Mouse (Mus musculus) layer of hippocampus, postnatal 10 days (tissue): ENCODE measurements around the gene Kremen2. TPM values are rescaled to one million over a fixed set of nuclear protein-coding genes. Genes with fewer than 3 reads are reported as not detected.

ENCODE experiments used
- DNase-seq, 2 experiments: peaks; one replicate each; pipeline ENCODE4 v3.0.0; 2021; ENCODE audit warnings: low spot score in 2 of 2
- total RNA-seq, 2 experiments: library from RNA; stranded (reverse); gene quantifications; 2 replicates each; pipeline ENCODE4 v1.2.3; 2021

The Kremen2 gene
- total RNA-seq, 2 experiments from 2014 or later = 0.20 to 0.27 TPM

DNA sequence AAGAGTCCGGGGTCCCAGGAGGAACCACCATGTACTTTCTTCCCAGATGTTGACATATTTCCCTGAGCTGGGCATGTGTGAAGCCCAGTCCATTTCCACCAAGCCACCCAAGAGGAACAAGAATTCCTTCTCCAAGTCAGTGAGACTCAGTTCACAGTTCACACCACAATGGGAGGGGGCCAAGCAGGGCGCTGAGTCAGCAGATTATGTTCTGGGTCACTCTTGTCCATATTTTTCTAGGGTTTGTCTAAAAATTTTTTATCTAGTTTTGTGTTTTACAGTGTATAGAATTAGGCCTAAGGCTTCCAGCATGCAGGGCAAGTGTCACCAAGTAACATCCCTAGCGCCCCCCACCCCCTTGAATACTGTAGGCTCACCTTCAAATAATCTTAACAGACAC lies 15.5 kb upstream of the Kremen2 start:
- DNase-seq = no peak

DNA sequence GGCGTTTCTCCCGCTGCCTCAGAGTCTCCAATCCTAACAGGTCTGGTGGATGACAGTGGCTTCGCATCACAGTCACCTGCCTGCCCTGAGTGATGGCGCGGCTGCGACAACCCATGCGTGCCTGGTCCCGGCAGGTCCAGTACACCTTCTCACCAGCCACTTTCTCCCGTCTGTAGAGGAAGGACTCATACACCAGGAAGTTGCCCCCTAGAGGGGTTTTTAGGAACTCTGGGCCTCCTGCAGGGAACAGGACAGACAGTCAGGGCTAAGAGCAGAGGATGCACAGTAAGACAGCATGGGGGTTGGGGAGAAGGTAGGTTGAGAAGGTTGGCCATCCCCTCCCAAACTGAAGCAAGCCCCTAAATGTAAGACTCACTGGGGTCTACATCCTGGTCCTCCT lies 14.6 kb upstream of the Kremen2 start:
- DNase-seq = no peak

DNA sequence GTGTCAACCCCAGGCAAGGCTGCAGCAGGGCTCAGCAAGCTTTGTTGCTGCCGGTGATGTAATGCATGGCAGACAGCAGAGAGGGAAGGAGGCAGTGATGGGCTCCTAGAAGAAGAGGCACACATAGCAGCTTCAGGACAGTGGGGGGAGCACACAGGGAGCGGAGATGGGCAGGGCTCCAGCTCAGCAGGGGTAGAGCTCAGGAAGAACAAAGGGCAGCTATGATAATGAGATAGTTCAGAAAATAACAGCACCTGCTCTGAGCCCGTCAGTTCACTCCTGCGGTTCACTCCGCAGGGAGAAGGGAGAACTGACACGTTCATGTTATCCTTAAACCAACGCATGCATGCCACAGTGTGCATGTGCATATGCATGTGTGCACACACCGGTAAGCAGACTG lies 13.2 kb upstream of the Kremen2 start:
- DNase-seq = no peak

DNA sequence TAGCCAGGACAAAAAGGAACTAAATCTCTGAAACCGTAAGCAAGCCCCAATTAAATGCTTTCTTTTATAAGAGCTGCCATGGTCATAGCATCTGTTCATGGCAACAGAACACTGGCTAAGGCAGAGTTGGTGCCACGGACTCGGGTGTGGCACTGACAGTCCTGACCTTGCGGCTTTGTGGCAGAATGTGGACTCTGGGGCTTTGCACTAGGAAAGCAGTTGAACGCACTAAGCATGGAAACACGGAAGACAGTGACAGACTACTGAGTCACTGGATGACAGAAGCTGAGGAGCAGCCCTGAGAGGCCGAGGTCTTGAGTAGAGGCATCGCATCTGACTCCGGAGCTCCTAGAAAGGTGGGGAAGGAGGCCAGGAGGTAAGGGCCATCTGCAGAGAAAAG lies 11.9 kb upstream of the Kremen2 start:
- no peak for DNase-seq

DNA sequence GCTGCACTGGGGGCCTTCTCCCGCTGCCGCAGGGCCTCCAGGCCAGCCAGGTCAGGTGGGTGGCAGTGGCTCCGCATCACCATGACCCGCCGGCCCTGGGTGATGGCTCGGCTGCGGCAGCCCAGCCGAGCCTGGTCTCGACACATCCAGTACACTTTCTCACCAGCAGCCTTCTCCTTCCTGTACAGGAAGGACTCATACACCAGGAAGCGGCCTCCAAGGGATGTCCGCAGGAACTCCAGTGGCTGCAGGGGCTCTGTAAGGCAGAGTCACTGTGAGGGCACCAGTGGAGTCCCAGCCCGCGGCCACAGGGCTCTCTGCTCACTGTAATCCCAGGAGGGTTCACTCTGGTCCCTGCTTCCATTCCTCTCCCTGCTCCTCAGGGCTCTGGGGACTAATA lies 10.1 kb upstream of the Kremen2 start:
- no peak for DNase-seq

DNA sequence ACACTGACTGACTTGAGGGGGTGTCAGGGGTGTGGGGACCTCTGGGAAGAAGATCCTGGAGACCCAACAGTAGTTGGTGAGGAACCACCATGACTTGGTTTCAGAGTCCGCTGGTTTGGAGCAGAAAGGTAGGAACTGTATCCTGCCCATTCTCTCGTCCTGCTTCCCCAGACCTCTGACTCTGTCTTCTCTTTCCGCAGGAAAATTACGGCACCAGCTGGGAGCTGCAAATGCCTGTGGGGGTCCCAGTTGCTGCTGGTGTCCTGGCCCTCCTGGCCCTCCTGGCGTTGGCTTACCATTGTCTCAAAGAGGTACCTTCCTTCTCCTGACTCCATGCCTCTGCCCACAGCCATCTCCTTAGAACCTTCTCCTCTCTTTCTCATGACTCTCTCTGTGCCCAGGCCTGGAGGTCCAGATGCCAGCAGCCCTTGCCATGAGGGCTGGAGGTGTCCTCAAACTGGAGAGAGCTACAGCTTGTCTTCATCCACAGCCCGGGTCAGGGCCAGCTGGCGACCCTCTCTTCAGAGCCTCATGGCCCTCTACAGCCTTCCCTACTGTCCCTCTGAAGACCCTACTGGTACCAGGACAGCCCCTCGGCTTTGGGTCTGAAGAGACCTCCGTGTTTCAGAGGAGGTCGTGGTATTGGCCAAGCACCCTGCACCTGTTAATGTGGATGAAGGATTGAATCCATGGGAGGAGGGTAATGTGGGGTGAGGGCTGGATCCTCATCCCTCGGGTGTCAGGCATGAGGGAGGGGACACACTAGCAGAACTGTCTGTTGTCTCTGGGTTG lies 4.0 kb upstream of the Kremen2 start:
- no peak for DNase-seq

DNA sequence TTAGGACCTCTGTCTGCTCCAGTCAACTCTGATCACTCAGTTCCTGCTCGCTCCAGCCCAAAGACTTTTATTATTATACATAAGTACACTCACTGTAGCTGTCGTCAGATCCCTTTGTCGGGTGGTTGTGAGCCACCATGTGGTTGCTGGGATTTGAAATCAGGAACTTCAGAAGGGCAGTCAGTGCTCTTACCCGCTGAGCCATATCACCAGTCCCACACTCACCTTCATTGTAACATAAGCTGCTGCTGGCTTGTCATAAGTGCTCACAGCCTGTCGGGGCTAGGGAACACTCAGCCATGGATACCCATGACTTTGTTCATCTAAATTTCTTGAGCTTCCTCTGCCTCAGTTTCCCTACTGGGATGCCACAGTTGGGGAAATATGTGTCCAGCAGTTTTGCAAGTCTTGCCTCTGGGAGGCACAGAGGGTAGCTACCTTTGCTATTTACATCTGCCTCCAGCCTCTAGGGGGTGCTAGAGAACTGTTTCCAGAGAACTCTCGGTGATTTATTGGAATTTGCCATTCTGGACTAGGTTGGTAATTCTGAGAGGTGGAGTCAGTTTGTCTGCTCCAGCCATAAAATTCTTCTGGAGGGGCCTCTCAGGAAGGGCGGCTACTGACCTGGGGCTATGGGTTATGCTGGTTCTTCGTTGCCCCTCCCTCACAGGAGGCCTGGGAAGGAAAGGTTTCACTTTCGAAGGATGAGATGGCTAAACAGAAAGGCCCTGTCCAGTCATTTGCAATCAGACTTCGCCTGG lies 3.2 kb upstream of the Kremen2 start:
- DNase-seq = peak; percentile 65 to 71

DNA sequence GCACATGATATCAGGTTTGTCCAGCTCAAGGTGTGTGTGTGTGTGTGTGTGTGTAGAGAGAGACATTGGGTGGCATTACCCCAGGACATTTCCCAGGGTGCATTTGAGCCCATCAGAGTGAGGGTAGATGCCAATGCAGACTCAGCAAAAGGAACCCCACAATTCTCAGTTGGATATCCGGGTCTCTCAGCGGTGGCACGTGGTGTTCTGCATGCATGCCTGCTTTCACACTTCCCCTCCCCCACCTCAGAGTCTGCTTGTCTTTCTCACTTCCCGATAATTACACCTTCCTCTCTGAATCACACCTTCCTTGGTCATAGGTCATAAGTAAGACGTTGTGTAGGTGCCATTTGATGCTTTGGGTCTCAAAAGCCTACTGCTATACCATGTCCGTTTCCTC lies 2.4 kb upstream of the Kremen2 start:
- DNase-seq = no peak

DNA sequence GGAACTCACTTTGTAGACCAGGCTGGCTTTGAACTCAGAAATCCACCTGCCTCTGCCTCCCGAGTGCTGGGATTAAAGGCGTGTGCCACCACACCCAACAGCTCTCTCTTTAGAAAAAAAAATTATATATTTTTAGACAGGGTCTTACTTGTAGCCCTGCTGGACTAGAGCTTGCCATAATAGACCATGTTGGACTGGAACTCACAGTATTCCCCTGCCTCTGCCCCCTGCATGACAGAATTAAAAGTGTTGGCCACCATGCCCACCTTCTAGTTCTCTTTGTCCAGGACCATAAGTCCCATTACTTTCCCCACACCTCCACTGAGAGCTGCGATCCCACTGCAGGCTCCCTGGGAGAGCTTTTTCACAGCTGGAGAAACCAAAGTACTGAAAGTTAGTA lies 1.8 kb upstream of the Kremen2 start:
- no peak for DNase-seq

DNA sequence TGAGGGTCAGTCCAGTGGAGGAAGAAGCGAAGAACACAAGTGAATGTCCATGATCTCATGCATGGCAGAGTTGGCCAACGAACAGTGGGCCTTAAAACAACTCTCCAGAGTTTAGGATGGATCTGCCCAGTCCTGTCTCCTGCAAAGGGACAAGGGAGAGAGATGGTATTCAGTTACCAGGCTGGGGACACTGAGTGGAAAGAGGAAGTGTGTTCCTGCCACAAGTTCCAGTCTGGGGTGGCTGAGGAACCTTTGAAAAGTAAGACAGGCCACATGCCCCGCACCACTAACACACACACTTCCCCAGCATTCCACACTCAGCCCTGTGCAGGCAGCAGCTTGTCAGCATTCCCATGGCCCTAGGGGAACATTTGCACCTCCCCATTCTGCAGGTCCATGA lies 1.1 kb upstream of the Kremen2 start:
- DNase-seq = no peak

DNA sequence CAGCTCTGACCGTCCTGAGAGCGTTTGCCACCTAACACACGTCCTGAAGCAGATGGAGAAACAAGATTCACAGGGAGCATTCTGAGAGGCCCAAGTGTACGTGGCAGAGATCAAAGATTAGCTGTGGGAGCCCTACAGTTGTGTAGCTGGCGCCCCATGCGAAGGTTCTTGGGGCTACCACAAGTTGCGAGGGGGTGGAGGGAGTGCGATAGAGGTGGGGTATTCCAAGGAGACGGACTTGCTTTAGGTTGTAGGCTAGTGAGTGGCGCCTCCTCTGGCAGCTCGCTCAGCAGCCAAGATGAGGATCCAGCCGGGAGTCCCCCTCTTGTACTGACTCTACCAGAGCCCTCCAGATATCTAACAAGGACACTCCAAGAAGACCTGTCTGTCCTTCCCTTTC lies 678 bp upstream of the Kremen2 start:
- DNase-seq = peak in 1 of 2 experiments; percentile 22

DNA sequence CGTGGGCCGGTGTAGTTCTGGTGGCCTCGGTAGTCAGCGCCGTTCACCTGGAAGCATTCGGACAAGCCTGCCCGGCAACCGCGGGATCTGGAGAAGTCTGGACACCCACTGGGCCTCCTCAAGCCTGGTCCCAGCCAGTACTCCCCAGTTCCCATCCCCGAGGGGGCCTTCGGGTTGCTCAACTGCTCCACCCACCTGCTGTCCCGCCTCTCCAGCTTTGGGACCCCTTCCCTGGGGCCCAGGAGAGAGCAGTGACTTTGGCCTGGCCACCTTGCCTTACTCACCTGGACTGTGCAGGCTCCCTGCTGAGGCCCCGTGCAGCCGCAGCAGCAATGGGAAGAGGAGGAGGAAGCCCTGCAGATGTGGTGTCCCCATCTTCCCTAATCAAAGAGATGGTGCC lies 982 bp downstream of the Kremen2 start:
- no peak for DNase-seq

DNA sequence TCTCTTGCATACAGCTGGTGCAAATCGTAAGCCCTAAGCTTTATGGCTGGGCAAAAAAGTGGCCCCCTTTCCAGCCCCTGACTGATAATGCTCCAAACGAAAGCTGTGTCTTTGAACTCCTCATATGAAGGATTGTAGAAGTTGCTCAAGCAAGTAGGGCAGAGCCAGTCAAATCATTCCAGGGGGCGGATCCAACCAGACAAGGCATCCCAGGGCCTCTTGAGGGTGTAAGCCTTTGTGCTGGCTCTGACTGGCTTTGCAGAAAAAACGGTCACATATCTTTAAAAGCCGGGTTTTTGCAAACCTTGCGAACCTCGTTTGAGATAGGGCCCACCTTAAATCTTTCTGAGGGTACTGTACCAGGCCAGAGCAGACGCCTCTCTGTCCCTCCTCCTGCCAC lies 1.6 kb downstream of the Kremen2 start:
- DNase-seq = no peak

DNA sequence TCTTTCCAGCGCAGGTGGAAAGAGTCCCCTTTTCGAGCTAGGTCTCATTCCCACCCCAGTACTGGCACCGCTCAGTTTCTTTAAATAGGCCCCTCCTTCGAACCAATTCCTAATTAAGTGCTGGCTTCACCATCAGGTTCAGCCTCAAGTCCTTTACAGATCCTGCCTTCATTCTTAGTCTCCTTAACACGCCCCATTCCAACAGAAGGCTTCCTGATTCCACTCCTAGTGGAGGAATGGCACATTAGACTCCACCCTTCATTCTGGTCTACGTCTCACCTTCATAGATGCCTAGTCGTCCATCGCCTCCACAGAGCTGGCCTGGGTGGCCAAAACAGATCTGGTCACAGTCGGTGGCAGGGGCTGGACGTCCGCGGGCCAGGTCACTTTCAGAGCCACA lies 2.7 kb downstream of the Kremen2 start:
- no peak for DNase-seq

DNA sequence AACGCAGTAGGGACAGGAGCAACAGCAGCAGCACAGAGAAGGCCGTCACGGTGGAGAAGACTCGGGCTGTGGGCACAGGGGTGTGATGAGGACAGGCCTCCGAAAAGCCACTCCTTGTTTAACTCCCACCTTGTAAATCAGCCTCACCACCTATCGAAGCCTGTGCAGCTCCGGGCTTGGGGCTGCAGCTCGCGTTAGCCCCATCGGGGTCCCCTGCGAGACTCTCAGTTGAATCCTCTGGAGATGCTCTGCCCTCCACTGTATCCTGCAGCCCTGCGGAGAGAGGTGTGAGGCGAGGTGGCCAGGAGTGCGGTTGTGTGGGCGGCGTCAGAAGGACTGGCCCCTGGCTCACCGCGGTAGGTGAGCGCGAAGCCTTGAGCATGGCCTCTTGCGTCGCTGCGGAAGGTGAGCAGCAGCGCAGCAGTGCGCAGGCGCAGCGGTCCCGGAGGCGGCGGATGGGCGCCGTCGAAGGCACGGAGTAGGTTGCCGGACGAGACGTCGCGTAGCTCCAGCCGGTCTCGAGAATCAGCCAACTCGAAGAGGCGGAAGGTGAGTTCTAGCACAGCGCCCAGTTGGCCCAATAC lies 3.3 kb downstream of the Kremen2 start:
- peak in 1 of 2 experiments; percentile 37 for DNase-seq

DNA sequence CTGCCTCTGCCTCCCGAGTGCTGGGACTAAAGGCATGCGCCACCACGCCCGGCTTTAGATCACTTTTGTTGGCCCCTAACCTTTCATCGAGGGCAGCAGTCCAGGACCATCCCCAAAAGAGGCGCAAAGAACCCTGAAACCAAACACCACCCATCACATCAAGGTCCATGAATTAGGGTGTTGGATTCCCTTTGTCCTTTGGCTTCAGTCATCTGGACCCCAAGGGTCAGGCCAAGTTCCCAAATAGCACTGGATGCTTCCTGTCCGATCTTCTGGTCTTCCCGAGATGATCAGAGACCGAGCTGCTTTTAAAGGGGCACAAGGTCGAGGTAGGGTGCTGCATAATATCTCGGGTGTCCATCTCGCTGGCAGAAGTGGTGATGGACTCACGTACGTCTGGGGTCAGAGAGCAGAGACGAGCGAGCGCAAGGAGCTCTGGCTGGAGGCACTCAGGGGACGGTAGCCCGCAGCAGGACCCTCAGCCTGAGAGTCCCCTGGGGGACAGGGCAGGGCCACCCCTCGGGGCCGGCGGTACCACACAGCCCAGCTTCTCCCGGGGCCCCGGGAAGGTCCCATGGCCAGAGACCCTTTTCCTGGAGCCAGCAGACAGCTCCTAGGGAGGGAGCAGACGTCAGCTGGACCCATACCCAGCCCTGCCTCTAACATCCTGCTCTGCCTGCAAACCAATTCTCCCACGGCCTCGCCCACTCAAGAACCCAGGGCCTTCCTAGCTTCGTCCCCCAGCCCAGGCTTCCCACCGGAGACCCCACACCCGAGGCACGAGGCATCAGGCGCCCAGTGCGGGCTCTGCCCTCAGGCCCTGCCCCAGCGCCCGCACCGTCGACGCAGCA lies 4.0 kb downstream of the Kremen2 start:
- no peak for DNase-seq

DNA sequence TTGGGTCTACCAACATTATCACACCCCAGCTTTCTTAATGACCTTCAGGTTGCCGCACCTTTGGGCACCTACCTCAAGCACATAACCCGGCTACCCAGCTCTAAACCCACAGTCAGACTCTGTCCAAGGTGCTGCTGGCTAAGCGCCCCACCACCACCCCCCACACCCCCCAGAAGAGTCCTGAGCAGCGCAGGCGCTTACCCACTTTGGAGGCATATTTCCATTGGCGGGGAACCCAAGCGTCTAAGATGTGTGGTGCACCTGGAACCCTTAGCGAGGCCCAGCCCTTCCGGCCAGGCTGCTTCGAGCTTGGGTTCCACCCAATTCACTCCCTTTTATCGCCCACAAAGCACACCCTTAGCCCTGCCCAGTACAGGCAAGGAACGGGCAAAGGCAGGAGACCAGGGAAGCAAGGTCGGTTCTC lies 5.0 kb downstream of the Kremen2 start, which contains the start of gene Paqr4:
TSS of gene Paqr4 (minus strand) at position 270 of the 424 bp plus-strand sequence.
- peak in 1 of 2 experiments; percentile 22 for DNase-seq

DNA sequence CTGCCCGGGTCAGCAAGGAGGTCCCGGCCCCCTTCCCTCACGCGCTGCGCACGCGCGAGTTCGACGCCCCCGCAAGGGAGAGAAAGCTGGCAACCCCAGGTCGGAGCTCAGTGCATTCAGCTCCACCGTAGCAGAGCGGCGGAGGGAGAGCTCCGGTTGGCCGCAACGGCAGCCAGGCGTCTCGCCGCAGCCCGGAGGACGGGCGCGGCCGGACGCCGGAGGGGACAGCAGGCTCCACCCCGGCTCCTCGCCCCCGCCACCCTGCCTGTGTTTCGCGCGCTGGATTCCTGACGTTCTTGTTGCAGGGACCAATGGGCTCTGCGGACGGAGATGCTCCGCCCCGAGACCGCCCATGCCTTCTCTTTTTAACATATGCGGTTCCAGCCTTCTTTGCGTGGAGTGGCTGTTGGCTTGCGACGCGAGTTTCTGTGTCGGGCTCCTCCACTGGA lies 5.5 kb downstream of the Kremen2 start:
- peak; percentile 85 to 90 for DNase-seq

DNA sequence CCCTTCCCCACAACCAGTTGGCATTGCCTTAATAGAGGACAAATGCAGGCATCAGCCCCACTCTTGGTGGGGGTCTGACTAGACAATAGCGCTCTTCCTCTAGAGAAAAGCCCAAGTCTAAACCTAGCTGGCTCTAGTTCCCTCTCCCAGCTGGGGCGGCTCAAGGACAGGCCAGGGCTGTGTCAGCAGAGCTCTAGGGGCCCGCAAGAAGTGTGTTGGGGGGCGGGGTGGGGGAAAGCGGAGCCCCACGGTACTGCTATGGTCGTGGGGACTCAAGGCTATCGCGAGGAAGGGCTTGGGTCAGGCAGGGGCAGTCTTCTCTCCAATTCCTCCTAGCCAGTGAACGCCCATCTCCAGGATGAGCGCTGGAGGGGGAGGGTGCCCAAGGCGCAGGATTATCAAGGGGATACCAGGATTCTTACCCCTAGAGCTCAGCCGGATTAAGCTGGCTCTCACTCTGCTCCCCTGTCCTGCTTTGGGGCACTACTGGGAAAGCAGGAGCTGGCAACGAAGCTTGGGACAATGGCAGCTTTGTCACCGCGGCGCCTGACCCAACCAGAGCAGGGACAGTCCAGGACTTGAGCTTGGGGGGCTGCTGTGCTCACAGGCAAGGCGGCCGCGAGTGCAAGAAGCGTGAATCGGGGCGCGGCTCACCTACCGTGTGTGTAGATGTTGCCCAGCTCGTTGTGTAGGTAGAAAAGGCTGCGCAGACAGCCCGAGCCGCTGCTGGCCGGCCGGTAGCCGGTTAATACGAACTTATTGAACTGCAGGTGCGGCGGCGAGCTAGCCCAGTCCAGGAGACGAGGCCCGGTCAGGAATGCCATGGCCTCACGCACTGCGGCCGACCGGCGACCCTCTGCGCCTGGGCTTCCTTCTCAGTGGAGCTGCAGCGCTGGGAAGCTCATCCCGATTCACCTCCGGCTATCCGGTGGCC lies 6.2 kb downstream of the Kremen2 start:
- DNase-seq = peak; percentile 44 to 57

DNA sequence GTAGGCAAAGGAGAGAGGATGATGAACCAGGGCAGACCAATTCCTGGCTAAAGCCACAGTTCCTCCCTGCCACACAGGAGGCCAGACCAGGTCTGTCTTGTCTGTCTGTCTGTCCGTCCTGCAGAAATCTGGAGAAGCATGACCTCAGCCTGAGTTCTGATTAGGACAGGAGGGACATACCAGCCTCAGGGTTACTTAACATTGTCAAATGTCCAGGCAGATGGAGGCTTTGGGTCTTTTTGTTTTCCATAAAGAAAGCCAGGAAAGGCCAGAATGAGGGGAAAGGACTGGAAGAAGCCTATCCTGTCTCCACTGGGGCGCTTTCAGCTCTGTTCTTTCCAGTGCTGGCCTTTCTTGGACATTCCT lies 6.8 kb downstream of the Kremen2 start:
- no peak for DNase-seq
